Mouse (Mus musculus) ES-E14 (cell line): ENCODE measurements around the gene Col25a1. TPM values are rescaled to one million over a fixed set of nuclear protein-coding genes. Genes with fewer than 3 reads are reported as not detected.

Experiments
- DNase-seq: peaks from one replicate; pipeline ENCODE4 v3.0.0-alpha.2; 2013; ENCODE audit warnings: low read depth, low spot score
- H3K27ac ChIP-seq: 2 replicates; pipeline ENCODE4 v1.5.1; 2012; ENCODE audit warnings: low read depth, mild to moderate bottlenecking, low read length, moderate library complexity, mixed read lengths; ENCODE audit not compliant: poor library complexity, insufficient read depth, severe bottlenecking
- H3K36me3 ChIP-seq: 2 replicates; pipeline ENCODE4 v1.6.1; 2012; ENCODE audit warnings: mild to moderate bottlenecking, low read length, moderate library complexity, mixed read lengths; ENCODE audit not compliant: control insufficient read depth, poor library complexity, insufficient read depth, severe bottlenecking
- H3K4me1 ChIP-seq, 2 experiments: fragments of 150-350 bp in 1 of 2; sonication (generic) in 1 of 2; 2 replicates each; pipeline ENCODE4 v1.6.1; 2012; ENCODE audit warnings: low read length in 2 of 2, mild to moderate bottlenecking in 1 of 2, mixed read lengths in 1 of 2; ENCODE audit not compliant: control insufficient read depth in 2 of 2, insufficient read depth in 2 of 2, poor library complexity in 1 of 2
- H3K4me3 ChIP-seq, 2 experiments: fragments of 150-350 bp in 1 of 2; sonication (generic) in 1 of 2; 2 replicates each; pipeline ENCODE4 v1.5.1; 2012; ENCODE audit warnings: low read length in 2 of 2, low read depth in 1 of 2, mild to moderate bottlenecking in 1 of 2, mixed read lengths in 1 of 2; ENCODE audit not compliant: insufficient read depth in 1 of 2, poor library complexity in 1 of 2, severe bottlenecking in 1 of 2
- H3K9ac ChIP-seq: 2 replicates; pipeline ENCODE4 v1.6.1; 2012; ENCODE audit warnings: low read depth, mild to moderate bottlenecking, low read length, mixed read lengths; ENCODE audit not compliant: poor library complexity, insufficient read depth, severe bottlenecking
- H3K9me3 ChIP-seq: fragments of 150-350 bp; sonication (generic); 2 replicates; pipeline ENCODE4 v1.6.1; 2012; ENCODE audit warnings: low read depth, mild to moderate bottlenecking, low read length; ENCODE audit not compliant: control insufficient read depth, insufficient read depth
- CHD2 ChIP-seq: IDR thresholded peaks from 2 replicates; pipeline ENCODE4 v1.6.1; 2014; ENCODE audit warnings: mild to moderate bottlenecking, low read depth, low read length, inconsistent platforms
- HCFC1 ChIP-seq: IDR thresholded peaks from 2 replicates; pipeline ENCODE4 v1.6.1; 2012; ENCODE audit warnings: low read length, inconsistent platforms, borderline replicate concordance; ENCODE audit not compliant: insufficient read depth
- MAFK ChIP-seq: IDR thresholded peaks from 2 replicates; pipeline ENCODE4 v1.6.1; 2014; ENCODE audit warnings: mild to moderate bottlenecking, low read depth, low read length, inconsistent platforms; ENCODE audit not compliant: insufficient read depth
- ZC3H11A ChIP-seq: IDR thresholded peaks from 2 replicates; pipeline ENCODE4 v1.6.1; 2012; ENCODE audit warnings: low read depth, mild to moderate bottlenecking, inconsistent platforms, low read length, borderline replicate concordance
- ZNF384 ChIP-seq: IDR thresholded peaks from 2 replicates; pipeline ENCODE4 v1.6.1; 2012; ENCODE audit warnings: low read depth, low read length, inconsistent platforms
- in situ Hi-C, 2 experiments: fragments of 600-800 bp; cut with MboI; formaldehyde crosslinking; loops; one replicate each; pipeline ENCODE4 v1.15.1; 2025; ENCODE audit warnings: low sequenced_read_pairs in 2 of 2, inconsistent platforms in 1 of 2; ENCODE audit not compliant: unreplicated experiment in 2 of 2
- total RNA-seq: library from RNA; depleted of rRNA; stranded (reverse); fragments of 300-350 nt; gene quantifications from 2 replicates; pipeline ENCODE4 v1.2.3, GENCODE M21; 2012

The Col25a1 gene
- total RNA-seq, 1 experiment = 0.45 TPM

GRCm38 (mm10) chr3:130288756-130289155 is 157.5 kb downstream of the Col25a1 start:
- Histone ChIP-seq H3K36me3 (no peaks in the 10 kb centered on the region), H3K9me3 (no peaks in the 10 kb centered on the region), H3K4me1 (no peaks in the 10 kb centered on the region), H3K9ac (no peak overlapping the region), H3K4me3 (no peak overlapping the region), H3K27ac (no peak overlapping the region)
- in situ Hi-C loops = no loop called here
- TF ChIP-seq ZNF384 (no peak), CHD2 (no peak), HCFC1 (no peak), MAFK (no peak), ZC3H11A (no peak)
- no peak for DNase-seq

GRCm38 (mm10) chr3:130289220-130289619 is 157.9 kb downstream of the Col25a1 start:
- no peak for TF ChIP-seq ZC3H11A
- TF ChIP-seq CHD2 = no peak
- TF ChIP-seq HCFC1 = no peak
- TF ChIP-seq ZNF384 = no peak
- no peak for TF ChIP-seq MAFK
- Histone ChIP-seq H3K4me1 (no peaks in the 10 kb centered on the region), H3K27ac (no peak overlapping the region), H3K9me3 (no peaks in the 10 kb centered on the region), H3K9ac (no peak overlapping the region), H3K4me3 (no peak overlapping the region), H3K36me3 (no peaks in the 10 kb centered on the region)
- DNase-seq = no peak
- in situ Hi-C loops = no loop called here

GRCm38 (mm10) chr3:130290175-130290574 is 158.9 kb downstream of the Col25a1 start:
- no peak for DNase-seq
- H3K4me1 ChIP-seq = no peaks in the 10 kb centered on the region
- TF ChIP-seq MAFK (no peak), HCFC1 (no peak), ZNF384 (no peak), CHD2 (no peak), ZC3H11A (no peak)
- in situ Hi-C loops = no loop called here
- no peak overlapping the region for H3K9ac ChIP-seq
- no peaks in the 10 kb centered on the region for H3K9me3 ChIP-seq
- no peak overlapping the region for H3K27ac ChIP-seq
- H3K4me3 ChIP-seq = no peak overlapping the region
- no peaks in the 10 kb centered on the region for H3K36me3 ChIP-seq

- Histone ChIP-seq H3K9ac (no peak overlapping the region), H3K9me3 (no peaks in the 10 kb centered on the region), H3K4me1 (no peaks in the 10 kb centered on the region), H3K36me3 (no peaks in the 10 kb centered on the region), H3K27ac (no peak overlapping the region), H3K4me3 (no peak overlapping the region)
- TF ChIP-seq HCFC1 (no peak), CHD2 (no peak), ZC3H11A (no peak), ZNF384 (no peak), MAFK (no peak)
- in situ Hi-C loops = no loop called here
- DNase-seq = no peak
Observed at GRCm38 (mm10) chr3:130290672-130291071, 159.4 kb downstream of the Col25a1 start.

GRCm38 (mm10) chr3:130291926-130292325 is 160.6 kb downstream of the Col25a1 start:
- TF ChIP-seq MAFK (no peak), ZC3H11A (no peak), CHD2 (no peak), HCFC1 (no peak), ZNF384 (no peak)
- H3K9ac ChIP-seq = no peak overlapping the region
- H3K4me3 ChIP-seq = no peak overlapping the region
- DNase-seq = no peak
- no peak overlapping the region for H3K27ac ChIP-seq
- in situ Hi-C loops = no loop called here
- H3K36me3 ChIP-seq = no peaks in the 10 kb centered on the region
- no peaks in the 10 kb centered on the region for H3K4me1 ChIP-seq
- H3K9me3 ChIP-seq = no peaks in the 10 kb centered on the region
